Mouse (Mus musculus): Measurements from ENCODE around the gene Col7a1.

The Col7a1 gene

DNA sequence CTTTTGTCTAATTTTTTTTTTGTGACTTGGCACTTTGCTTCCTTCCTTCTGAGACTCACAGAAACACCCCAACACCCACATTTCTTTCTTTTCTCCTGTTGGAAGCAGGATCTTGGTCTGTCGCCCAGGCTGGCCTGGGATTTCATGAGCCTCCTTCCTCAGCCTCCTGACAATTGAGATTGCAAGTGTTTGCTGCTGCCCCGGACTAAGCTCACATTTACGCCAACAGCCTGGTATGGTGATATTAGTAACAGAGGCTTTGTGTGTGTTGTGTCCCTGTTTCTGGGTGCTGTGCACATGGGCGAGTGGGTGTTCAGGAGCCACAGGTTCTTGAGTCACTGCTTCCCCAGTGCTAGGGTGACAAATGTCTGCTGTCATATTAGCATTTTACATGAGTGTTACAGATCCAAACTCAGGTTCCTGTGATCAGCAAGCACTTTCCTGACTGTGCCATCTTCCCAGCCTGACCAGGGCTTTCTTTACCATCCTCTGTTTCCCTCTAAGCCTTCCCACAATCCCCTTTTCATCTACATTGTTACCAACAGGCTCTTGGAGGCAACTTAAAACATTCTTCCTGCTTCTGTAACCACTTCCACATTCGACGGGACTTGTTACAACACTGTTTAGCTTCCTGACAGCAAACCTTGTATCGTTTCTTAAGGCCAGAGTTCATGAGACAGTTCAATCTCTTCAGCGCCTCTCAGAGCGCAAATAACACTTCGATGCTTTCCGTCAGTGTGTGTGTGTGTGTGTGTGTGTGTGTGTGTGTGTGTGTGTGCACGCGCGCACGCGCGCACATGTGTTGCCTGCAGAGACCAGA lies 69.7 kb downstream of the Col7a1 start:
- DNase-seq, result no peak

DNA sequence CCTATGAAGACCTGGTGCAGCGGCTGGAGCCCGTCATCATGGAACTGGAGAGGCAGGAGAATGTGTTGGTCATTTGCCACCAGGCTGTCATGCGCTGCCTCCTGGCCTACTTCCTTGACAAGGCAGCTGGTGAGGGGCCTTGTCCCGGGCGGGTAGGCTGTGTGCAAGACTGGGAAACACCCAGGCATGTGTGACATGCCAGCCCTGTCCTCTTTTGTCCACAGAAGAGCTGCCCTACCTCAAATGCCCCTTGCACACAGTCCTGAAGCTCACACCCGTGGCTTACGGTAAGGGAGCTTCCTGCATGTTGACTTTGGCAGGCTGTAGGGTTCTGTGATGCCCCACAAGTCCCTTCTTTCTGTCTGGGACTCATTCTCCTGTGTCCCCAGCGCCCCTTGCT lies 74.1 kb downstream of the Col7a1 start:
- DNase-seq, result no peak

DNA sequence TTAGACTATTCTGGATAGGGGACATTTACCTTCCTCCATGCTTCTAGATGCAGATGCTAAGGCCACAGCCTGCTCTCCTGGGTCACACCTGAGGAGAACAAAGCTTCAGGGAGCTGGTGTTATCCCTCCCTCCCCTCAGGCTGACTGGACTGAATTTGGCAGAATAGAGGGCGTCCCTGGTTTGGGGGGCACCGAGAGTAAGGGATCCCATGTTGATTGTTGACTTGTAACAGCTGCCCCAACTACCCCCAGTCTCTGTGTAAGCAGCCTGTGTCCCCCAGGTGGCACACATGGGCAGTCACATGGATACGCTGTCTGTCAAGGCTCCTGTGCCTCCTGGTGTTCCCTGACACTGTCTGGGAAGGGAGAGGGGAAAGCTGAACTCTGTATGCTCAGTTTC lies 75.0 kb downstream of the Col7a1 start:
- no peak for DNase-seq

DNA sequence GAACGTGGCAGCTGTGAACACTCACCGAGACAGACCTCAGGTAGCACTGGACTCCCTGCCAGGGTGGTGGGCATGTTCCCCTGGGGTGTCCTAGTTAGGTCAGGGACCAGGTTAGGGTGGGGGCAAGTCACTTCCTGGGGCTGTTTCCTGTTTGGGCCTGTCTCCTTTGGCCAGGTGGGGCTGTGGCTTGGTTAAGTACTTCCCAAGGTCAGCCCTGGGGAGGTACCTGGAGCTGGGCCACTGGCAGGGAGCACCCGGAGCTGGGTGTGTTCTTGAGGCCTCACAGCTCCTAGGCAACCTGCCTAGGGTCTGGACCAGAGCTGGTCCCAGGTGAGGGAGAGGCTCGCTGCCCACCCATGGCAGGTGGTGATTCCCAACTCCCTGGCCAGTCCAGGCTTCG lies 75.5 kb downstream of the Col7a1 start:
- DNase-seq, result no peak

DNA sequence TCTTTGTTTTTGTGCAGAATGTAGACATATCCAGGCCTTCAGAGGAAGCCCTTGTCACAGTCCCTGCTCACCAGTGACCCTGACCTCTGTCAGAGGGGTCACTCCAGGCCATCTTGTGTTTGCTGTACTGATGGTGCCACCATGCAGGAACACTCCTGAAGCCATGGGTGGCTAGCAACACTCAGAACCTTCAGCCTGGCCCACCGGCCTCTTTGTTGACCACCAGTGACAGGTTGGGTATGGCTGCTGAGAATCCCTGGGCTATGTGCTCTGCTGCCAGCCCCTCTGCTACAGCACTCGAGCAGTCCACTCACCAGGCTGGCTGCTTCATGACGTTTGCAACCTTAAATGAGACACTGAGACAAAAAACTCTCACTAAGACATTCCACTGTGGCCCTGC lies 76.9 kb downstream of the Col7a1 start:
- no peak for DNase-seq

DNA sequence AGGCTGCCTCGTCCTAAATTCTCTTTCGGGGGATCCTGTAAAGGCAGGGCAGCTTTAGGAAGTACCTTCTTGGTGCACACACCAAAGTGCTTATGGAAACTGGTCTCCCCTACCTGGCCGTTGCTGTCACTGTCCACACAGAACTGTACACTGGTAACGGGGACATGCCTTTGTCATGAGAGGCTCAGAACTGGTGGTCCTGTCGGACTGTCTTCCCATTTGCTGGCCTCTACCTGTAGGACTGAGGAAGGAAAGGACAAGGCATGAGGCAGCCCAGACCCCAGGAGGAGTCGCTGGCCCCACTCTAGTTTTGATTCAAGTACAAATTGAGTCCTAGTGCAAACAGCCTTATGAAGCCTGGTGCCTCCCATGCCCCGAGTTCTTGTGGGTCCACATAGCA lies 77.6 kb downstream of the Col7a1 start:
- DNase-seq, result no peak

DNA sequence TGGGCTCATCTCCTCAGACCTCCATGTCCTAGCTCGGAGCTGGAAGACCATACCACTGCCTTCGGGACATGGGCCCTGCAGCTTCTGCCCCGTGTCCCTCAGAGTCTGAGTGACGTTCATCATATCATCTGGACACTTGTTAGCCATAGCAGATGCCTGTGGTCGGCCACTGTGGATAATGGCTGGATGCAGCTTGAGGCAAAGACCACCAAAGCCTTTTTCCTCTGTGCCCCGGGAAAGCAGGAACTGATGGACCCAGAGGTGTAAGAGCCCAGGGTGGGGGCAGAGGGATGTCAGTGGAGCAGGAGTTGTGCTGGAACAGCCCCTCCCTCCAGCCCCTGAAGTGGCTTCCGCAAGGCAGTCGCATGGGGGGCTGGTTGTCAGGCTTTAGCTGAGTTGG lies 78.3 kb downstream of the Col7a1 start:
- DNase-seq, result no peak

DNA sequence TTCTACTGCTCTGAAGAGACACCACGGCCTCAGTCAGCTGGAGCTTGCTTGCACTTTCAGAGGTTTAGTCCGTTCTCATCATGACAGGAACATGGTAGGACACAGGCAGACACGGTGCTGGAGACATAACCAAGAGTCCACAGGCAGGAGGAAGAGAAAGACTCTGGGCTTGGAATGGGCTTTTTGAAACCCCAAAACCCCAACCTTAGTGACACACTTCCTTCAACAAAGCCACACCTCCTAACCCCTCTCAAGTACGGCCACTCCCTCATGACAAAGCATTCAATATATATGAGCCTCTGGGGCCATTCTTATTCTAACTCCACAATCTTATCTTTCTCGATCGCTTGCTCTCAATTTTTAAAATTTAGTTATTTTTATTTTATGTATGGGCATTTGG lies 79.0 kb downstream of the Col7a1 start:
- no peak for DNase-seq

Measured in cerebellum, adult 9-11 months (tissue).